Mouse (Mus musculus) forebrain, embryonic 13.5 days (tissue): ENCODE measurements around the gene Mef2d. TPM values are rescaled to one million over a fixed set of nuclear protein-coding genes. Genes with fewer than 3 reads are reported as not detected.

Experiments used
- ATAC-seq: fragments of 200-750 bp; cut with Nextera tagmentation; 2 replicates; pipeline ENCODE4 v1.8.0; 2017
- H3K27ac ChIP-seq: fragments of 300-500 bp; sonication (generic); 2 replicates; pipeline ENCODE4 v1.5.1; 2015; ENCODE audit warnings: inconsistent platforms, mild to moderate bottlenecking, moderate library complexity
- H3K27me3 ChIP-seq: fragments of 300-500 bp; sonication (generic); 2 replicates; pipeline ENCODE4 v1.6.1; 2015; ENCODE audit warnings: mild to moderate bottlenecking, inconsistent platforms
- H3K36me3 ChIP-seq: fragments of 300-500 bp; sonication (generic); 2 replicates; pipeline ENCODE4 v1.6.1; 2015; ENCODE audit warnings: mild to moderate bottlenecking, inconsistent platforms; ENCODE audit not compliant: poor library complexity, severe bottlenecking
- H3K4me1 ChIP-seq: fragments of 300-500 bp; sonication (generic); 2 replicates; pipeline ENCODE4 v1.6.1; 2015; ENCODE audit warnings: inconsistent platforms
- H3K4me2 ChIP-seq: fragments of 300-500 bp; sonication (generic); 2 replicates; pipeline ENCODE4 v1.6.1; 2015; ENCODE audit warnings: inconsistent platforms, mild to moderate bottlenecking, moderate library complexity
- H3K4me3 ChIP-seq: fragments of 300-500 bp; sonication (generic); 2 replicates; pipeline ENCODE4 v1.5.1; 2015; ENCODE audit warnings: mild to moderate bottlenecking, inconsistent platforms
- H3K9ac ChIP-seq: fragments of 300-500 bp; sonication (generic); 2 replicates; pipeline ENCODE4 v1.6.1; 2015; ENCODE audit warnings: mild to moderate bottlenecking, inconsistent platforms
- H3K9me3 ChIP-seq: fragments of 300-500 bp; sonication (generic); replicated peaks from 2 replicates; pipeline ENCODE4 v1.6.1; 2016; ENCODE audit warnings: inconsistent platforms
- WGBS: fragments of 180-500 bp; shearing (Covaris S2); methylation state at CpG from one replicate; pipeline ENCODE4 v1.1.7; 2015; 5-methylcytosine and 5-hydroxymethylcytosine counted together
- polyA plus RNA-seq: library from polyadenylated mRNA; unstranded; fragments of >200 nt; fragmentation: Nextera tagmentation; extraction: Ambion mirVana; gene quantifications from 2 replicates; pipeline ENCODE4 v1.2.1, GENCODE M21; 2015

Mef2d gene
- 15.0 and 16.5 TPM in 2 replicates for polyA plus RNA-seq

DNA sequence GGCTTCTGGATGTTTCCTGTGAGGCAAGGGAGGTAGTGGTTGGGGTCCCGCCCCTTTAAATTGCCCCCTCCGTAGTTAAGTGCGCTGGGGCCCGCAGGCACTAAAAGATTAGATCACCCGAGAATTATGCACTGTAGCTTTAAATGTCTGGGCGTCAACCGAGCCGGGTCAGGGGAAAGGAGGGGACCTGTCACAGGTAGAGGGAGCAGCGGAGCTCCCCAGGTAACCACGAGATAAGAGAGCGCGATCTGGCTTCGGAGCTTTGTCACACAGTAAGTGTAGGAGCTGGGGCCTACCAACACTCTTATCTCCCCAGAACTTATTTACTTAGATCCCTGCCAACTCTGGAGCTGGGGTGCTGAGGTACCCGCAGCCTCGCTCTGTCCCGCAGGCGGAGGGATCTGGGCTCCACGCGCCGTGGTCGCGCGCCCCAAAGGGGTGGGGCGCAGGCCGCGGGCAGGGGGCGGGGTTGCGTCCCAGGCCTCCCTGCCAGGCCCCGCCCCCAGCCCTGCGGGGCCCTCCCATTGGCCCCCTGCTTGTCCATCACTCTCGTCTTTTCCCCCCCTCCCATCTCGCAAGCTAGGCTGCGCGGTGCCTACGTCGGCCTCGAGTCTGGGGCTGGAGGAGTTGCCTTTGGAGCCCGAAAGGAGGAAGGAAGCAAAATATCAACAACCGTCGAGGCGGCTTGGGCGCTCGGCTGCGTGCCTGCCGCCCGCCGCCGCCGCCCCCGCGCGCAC is at the start of gene Mef2d:
Mef2d (plus strand) TSS at position 586 of the 737 bp plus-strand sequence.
- Histone ChIP-seq H3K27ac (peak within 1 kb of the TSS; percentile 99), H3K36me3 (no peaks in the 10 kb centered on the region), H3K9me3 (no peaks in the 10 kb centered on the region), H3K4me1 (peaks cover 81% of the 10 kb centered on the region), H3K4me3 (peak within 1 kb of the TSS; percentile 91), H3K4me2 (peak within 1 kb of the TSS; percentile 96), H3K9ac (peak within 1 kb of the TSS; percentile 91), H3K27me3 (peaks cover 18% of the 10 kb centered on the region)
- peak; percentile 88 for ATAC-seq
- under 1% methylated on average over 33 of the region's 52 CpGs for WGBS

DNA sequence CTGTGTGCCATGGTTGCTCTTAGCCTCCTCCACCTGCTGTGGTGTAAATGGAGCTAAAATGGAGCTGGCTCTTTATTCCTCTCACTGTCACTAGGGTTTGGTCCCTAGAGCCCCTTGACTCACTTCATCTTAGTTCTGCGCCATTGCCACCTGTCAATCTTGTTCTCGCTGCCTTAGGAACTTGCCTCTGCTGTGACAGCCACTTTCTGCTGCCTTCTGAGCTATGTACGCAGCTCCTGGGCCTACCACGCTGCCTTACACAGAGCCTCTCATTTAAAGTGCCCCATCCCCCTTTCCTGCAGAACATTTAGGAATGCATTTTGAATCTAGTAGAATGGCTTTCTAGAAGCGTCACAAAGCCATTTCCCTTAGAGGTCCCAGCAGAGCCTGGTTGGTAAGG is 48.0 kb upstream of the Mef2d start:
- whole genome bisulfite sequencing: 93% methylated on average over 5 of the region's 5 CpGs
- H3K27ac ChIP-seq: peak overlapping the region; percentile 40; the same call in 1 of the 2 replicates

DNA sequence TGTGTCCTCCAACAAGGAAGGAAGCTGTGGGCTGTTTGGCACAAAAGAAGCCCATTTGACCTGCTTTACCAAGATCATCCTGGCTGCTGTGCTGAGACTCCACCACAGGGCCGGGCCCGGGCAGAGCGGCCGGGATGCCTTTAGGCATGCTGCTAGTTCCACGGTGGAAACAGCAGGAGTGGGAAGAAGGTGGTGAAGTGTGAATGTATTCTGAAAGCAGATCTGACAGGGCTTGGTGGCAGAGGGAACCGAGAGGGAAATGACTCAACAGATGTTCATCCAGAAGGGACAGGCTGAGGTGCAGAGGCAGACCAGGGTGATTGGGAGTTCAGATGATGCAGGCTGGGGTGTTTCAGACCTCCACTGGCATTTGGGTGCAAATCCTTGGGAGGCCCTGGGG is 44.5 kb upstream of the Mef2d start:
- Histone ChIP-seq H3K4me3 (no peak overlapping the region), H3K9me3 (no peaks in the 10 kb centered on the region), H3K27me3 (no peaks in the 10 kb centered on the region), H3K9ac (no peak overlapping the region), H3K4me2 (no peak overlapping the region), H3K36me3 (peaks cover 80% of the 10 kb centered on the region), H3K4me1 (no peaks in the 10 kb centered on the region), H3K27ac (no peak overlapping the region)
- WGBS: 88% methylated on average over 6 of the region's 6 CpGs
- no peak for ATAC-seq

More for the DNA sequence above, 48.0 kb upstream of the Mef2d start:
- no peaks in the 10 kb centered on the region for H3K27me3 ChIP-seq
- ATAC-seq: no peak; the same call in 1 of the 2 replicates
- H3K4me1 ChIP-seq: no peaks in the 10 kb centered on the region
- no peak overlapping the region for H3K9ac ChIP-seq
- no peak overlapping the region for H3K4me3 ChIP-seq
- H3K4me2 ChIP-seq: no peak overlapping the region
- H3K9me3 ChIP-seq: no peaks in the 10 kb centered on the region
- H3K36me3 ChIP-seq: peaks cover 83% of the 10 kb centered on the region

- H3K36me3 ChIP-seq: peaks cover 82% of the 10 kb centered on the region
- no peaks in the 10 kb centered on the region for H3K4me1 ChIP-seq
- no peak overlapping the region for H3K9ac ChIP-seq
- H3K9me3 ChIP-seq: no peaks in the 10 kb centered on the region
- no peak for ATAC-seq
- H3K4me3 ChIP-seq: no peak overlapping the region
- WGBS: 50% methylated on average over 3 of the region's 3 CpGs
- H3K27me3 ChIP-seq: no peaks in the 10 kb centered on the region
- no peak overlapping the region for H3K27ac ChIP-seq
- no peak overlapping the region for H3K4me2 ChIP-seq
These were observed 41.9 kb upstream of the Mef2d start for GRCm38 (mm10) chr3:88100251-88100650.

GRCm38 (mm10) chr3:88101736-88102135 is 40.4 kb upstream of the Mef2d start:
- H3K9me3 ChIP-seq: no peaks in the 10 kb centered on the region
- H3K4me1 ChIP-seq: no peaks in the 10 kb centered on the region
- no peak overlapping the region for H3K9ac ChIP-seq
- H3K36me3 ChIP-seq: peaks cover 92% of the 10 kb centered on the region
- H3K4me3 ChIP-seq: no peak overlapping the region
- no peaks in the 10 kb centered on the region for H3K27me3 ChIP-seq
- no peak overlapping the region for H3K27ac ChIP-seq
- no peak overlapping the region for H3K4me2 ChIP-seq
- ATAC-seq: no peak
- WGBS: 92% methylated on average over 7 of the region's 7 CpGs

DNA sequence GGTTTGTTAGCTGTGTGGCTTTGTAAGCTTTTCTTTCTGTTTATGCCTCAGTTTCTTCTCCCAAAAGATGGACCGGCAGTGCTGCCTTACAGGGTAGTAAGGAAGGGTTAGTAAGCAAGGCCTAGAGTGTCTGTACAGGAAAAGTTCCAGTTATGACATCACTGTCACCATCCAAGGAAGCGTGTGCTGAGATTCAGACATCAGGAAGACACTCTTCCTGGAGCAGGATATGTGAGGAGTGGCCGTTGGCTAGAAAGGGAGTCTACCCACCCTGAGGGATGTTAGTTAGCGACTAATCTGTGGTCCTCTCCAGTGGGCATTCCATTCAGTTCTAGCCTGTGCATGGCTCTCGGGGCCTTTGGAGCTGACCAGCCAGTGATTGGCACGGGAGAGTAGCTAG is 40.0 kb upstream of the Mef2d start:
- Histone ChIP-seq H3K4me3 (no peak overlapping the region), H3K4me2 (no peak overlapping the region), H3K27ac (no peak overlapping the region), H3K36me3 (peaks cover 92% of the 10 kb centered on the region), H3K4me1 (no peaks in the 10 kb centered on the region), H3K9me3 (no peaks in the 10 kb centered on the region), H3K9ac (no peak overlapping the region), H3K27me3 (no peaks in the 10 kb centered on the region)
- WGBS: 94% methylated on average over 6 of the region's 6 CpGs
- ATAC-seq: no peak

GRCm38 (mm10) chr3:88102611-88103010 is 39.6 kb upstream of the Mef2d start:
- Histone ChIP-seq H3K36me3 (peaks cover 94% of the 10 kb centered on the region), H3K9ac (no peak overlapping the region), H3K4me2 (no peak overlapping the region), H3K27me3 (no peaks in the 10 kb centered on the region), H3K4me3 (no peak overlapping the region), H3K9me3 (no peaks in the 10 kb centered on the region), H3K4me1 (no peaks in the 10 kb centered on the region), H3K27ac (no peak overlapping the region)
- 87% methylated on average over 6 of the region's 6 CpGs for WGBS
- ATAC-seq: no peak

DNA sequence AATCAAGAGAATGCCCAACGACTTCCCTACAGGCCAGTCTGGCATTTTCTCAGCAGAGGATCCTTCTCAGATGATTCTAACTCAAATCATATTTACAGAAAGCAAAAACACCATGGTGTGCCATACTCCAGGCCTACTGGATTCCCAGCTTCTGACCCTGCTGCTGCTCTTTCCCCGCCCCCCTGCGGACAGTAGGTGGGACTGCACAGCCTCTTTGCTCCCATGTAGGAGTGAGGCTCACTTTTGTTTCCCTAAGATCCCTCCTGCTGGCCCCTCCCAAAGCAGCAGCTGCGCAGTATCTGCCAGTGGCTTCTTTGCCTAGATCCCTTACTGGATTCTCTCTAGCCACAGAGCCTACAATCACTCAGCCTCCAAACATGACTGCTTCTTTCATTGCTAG is 36.0 kb upstream of the Mef2d start:
- Histone ChIP-seq H3K9me3 (no peaks in the 10 kb centered on the region), H3K4me2 (no peak overlapping the region), H3K4me1 (no peaks in the 10 kb centered on the region), H3K9ac (no peak overlapping the region), H3K27me3 (no peaks in the 10 kb centered on the region), H3K27ac (no peak overlapping the region), H3K4me3 (no peak overlapping the region), H3K36me3 (peaks cover 97% of the 10 kb centered on the region)
- no peak for ATAC-seq
- 71% methylated on average over 4 of the region's 4 CpGs for WGBS

GRCm38 (mm10) chr3:88109126-88109525 is 33.0 kb upstream of the Mef2d start:
- Histone ChIP-seq H3K27me3 (no peaks in the 10 kb centered on the region), H3K36me3 (peaks cover 94% of the 10 kb centered on the region), H3K4me3 (no peak overlapping the region), H3K9me3 (no peaks in the 10 kb centered on the region), H3K9ac (no peak overlapping the region), H3K27ac (no peak overlapping the region), H3K4me1 (no peaks in the 10 kb centered on the region), H3K4me2 (no peak overlapping the region)
- no peak for ATAC-seq
- 96% methylated on average over 6 of the region's 6 CpGs for WGBS

DNA sequence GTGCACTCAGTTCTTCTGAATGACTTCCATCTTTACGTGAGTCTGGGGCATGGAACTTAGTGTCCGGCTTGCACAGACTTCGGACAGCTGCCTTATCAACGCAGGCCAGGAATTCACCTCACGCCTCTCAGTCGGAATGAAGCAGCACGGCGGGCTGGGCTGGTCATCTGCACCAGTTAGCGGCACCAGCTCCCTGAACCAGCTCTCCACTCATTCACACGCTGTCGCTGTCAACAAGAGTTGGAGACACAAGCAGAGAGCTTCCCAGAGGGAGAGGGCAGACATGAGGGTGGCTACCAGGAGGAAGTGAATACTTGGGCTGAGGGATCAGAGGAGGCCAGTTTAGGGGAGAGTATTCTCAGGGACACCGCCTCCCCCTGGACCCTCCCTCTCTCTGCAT is 27.8 kb upstream of the Mef2d start:
- no peak overlapping the region for H3K27ac ChIP-seq
- H3K4me2 ChIP-seq: no peak overlapping the region
- H3K9me3 ChIP-seq: no peaks in the 10 kb centered on the region
- no peaks in the 10 kb centered on the region for H3K4me1 ChIP-seq
- H3K4me3 ChIP-seq: no peak overlapping the region
- WGBS: 95% methylated on average over 12 of the region's 12 CpGs
- H3K9ac ChIP-seq: no peak overlapping the region
- ATAC-seq: no peak
- H3K36me3 ChIP-seq: peaks cover 84% of the 10 kb centered on the region
- no peaks in the 10 kb centered on the region for H3K27me3 ChIP-seq

- Histone ChIP-seq H3K27me3 (no peaks in the 10 kb centered on the region), H3K9ac (no peak overlapping the region), H3K4me1 (no peaks in the 10 kb centered on the region), H3K27ac (no peak overlapping the region), H3K4me3 (no peak overlapping the region), H3K9me3 (no peaks in the 10 kb centered on the region), H3K36me3 (peaks cover 43% of the 10 kb centered on the region), H3K4me2 (no peak overlapping the region)
- 93% methylated on average over 19 of the region's 19 CpGs for WGBS
- ATAC-seq: no peak
These were observed 22.0 kb upstream of the Mef2d start for GRCm38 (mm10) chr3:88120117-88120651.

GRCm38 (mm10) chr3:88121164-88122131 is 20.7 kb upstream of the Mef2d start:
- no peaks in the 10 kb centered on the region for H3K4me1 ChIP-seq
- WGBS: 80% methylated on average over 14 of the region's 14 CpGs
- no peak overlapping the region for H3K4me3 ChIP-seq
- H3K27ac ChIP-seq: no peak overlapping the region
- no peak overlapping the region for H3K9ac ChIP-seq
- no peaks in the 10 kb centered on the region for H3K27me3 ChIP-seq
- no peaks in the 10 kb centered on the region for H3K9me3 ChIP-seq
- H3K36me3 ChIP-seq: peaks cover 33% of the 10 kb centered on the region
- ATAC-seq: no peak
- H3K4me2 ChIP-seq: no peak overlapping the region
